Mouse (Mus musculus) cerebellum, postnatal 14 days (tissue): Measurements from ENCODE around the gene Zfp109.
A peak's percentile ranks its signal among the peaks of the same experiment; 100 is the strongest.

Experiments
- DNase-seq, 2 experiments: peaks; one replicate each; pipeline ENCODE4 v3.0.0; 2021; ENCODE audit warnings: mixed read lengths in 2 of 2

Zfp109 gene

DNA sequence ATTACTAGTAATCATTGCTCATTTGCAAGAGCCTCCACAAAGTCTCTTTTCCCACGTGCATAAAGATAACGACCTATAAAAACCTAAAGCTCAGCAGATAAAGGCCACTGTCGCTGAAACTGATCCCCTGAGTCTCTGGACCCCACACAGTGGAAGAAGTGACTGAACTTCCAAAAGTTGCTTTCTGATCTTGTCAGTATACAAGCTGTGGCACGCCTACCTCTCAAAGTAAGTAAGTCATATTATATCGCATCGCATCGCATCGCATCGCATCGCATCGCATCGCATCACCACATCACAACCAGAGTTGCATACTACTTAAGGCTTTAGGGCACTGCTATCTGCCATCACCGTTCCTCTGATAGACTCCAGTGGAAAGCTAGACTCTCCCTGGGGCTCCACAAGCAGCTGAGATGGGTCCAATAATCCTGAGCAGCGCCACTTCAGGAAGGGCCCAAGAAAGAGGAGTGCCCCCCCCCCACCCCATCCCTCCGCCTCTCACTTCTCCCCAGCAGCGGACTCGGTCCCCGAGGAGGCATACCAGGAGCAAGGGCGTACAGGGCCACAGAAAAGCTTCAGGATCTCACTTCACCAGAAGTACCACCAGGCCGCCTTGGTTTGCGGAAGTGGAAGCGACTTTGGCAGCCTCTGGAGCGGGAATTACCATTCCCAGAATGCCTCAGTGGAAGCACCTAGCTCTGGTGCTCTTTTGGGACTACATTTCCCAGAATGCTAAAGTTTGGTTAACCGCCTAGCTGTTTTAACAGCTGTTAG is 29.7 kb downstream of the Zfp109 start:
- DNase-seq: peak; percentile 76 to 77

DNA sequence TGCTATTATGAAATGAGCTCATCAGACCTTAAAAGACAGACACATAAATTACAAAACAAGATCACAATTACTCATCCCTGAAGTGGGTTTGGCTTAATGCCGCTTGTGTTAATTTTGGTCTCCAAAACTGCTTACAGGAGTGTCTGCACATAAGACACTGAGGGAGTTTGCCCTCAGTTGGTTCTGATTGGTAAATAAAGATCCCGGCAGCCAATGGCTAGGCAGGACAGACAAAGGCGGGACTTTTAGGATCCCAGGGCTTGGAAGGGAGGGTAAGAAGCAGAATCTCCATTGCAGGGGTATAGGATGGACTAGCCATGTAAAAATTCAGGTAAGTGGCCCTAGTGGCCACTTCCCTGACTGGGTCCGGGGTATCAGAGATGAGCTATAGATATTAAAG is 40.4 kb downstream of the Zfp109 start:
- no peak for DNase-seq

DNA sequence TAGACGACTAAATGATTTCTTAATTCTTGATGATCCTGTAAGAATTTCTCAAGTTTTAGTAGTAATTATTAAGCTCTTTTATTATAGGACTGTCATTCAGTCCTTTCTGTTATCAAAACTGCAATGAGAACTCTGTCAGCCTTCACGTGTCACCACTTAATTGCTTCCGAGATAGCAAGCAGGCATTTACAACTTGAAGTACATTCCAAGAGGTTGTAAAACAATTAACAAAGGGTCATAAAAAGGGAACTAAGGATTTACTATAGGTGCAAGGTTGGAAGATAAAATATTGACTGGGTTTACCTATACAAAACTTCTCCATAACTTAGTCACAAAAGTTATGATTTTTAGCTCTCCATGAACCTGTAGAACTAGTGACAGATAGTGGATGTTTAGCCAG is 44.2 kb downstream of the Zfp109 start:
- no peak for DNase-seq

DNA sequence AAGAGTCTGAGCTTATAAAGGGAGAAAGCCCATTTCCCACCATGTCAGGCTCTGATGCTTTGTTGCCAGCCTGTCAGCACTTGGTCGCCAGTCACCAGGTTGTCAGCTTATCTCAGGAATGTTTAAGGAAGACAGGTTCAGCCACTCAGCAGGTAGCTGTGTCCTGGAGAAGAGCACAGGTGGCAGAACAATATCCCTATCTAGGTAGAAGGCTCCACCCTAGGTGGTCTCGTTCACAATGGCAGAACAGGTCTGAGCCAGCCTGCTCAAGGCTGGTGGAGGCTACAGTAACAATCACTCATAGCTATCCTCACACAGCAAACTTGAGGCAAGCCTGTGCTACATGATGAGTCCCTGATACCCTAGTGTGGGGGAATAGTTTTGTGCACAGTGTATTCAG is 46.0 kb downstream of the Zfp109 start:
- DNase-seq: no peak

DNA sequence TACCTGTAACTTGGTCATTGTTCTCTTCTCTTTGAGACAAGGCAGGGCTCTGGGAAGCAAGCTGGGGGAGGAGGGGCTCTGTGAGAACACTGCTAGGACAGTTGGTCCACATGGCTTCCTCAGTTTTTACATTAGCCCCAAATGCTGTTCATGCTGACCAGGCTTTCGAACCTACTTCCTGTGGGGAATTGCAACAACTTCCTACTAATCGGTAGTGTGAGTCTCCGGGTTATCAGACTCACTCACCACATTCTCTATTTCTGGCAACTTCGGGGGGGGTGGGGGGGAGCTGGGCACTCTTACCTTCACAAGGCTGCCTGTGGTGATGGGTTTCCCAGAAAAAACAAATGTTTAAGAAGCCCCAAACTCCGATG is 47.8 kb downstream of the Zfp109 start:
- no peak for DNase-seq

DNA sequence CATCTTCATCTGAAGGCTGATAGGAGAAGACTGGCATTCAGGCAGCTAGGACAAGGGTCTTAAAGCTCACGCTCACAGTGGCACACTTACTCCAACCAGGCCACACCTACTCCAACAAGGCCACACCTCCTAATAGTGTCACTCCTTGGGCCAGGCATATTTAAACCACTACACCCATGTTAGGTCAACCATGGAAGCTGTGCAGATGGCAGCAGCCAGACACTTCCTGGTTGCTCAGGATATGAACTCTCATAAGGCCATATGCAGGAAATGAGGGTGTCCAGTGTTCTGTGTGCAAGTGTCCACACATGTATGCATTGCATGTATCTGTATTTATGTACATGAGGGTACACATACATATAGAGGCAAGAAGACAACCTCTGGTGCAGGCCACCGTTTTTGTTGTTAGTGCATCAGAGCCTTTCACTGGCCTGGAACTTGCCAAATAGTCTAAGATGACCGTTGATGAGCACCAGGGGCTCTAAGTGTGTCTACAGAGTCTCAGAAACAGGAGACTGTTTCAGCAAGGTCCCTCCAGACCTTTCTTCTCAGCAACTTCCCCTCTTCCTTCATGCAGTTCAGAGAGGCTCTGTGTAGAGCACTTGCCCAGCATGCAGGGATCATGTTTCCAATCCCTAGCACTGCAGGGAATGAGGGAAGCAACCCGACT is 48.3 kb downstream of the Zfp109 start:
- DNase-seq: no peak

DNA sequence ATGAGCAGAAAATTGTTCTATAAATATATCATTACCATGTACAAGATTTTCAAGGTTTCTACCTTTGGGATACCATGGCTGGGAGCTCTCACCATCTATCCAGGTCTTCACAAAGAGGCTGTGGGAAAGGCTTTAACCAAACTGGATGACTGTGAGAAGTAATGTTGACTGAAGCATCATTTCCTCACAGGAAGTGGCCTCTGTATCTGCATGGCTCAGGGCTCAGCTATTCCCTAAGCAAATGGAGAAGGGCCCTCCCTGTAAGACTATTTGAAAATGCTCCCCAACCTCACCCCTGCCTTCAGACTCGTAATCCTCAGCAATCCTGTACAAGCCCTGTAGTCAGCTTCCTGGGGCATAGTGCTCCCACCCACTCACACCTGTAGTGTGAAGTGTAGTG is 49.7 kb downstream of the Zfp109 start:
- DNase-seq: no peak
